ENCODE assay signal across 8 mouse cellular contexts in the genomic region with DNA sequence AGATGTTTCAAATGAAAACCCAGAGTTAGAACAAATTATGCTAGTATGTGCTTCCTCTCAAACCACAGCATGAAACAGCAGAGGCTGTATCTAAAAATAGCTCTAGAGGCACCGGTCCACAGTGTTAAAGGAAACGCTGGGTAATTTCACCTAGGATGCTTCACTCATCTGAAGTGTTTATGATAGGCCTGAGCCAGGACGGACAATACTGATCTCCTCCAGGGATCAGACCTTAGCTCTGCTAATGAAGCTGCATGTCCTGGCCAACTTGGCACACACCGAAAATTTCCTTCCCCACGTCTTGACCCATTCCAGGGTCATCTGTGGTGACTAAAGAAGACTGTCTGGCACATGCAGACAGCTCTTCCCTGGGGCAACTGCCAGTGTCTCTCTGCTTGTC. TPM values are rescaled to one million over a fixed set of nuclear protein-coding genes. Genes with fewer than 3 reads are reported as not detected.
A peak's percentile ranks its signal among the peaks of the same experiment; 100 is the strongest.
DNase-seq lines count a peak whose midpoint lies in the region; ATAC-seq lines count a peak whose summit lies in the region.

No protein-coding gene starts in this region.

- H3K9me3 ChIP-seq in heart, embryonic 10.5 days: no peaks in the 10 kb centered on the region
- H3K9me3 ChIP-seq in stomach, embryonic 16.5 days (replicated peaks; ENCODE audit: control insufficient read depth, low read length): no peaks in the 10 kb centered on the region

- H3K4me1 ChIP-seq in heart, embryonic 10.5 days: peaks cover 5% of the 10 kb centered on the region; the same call in 1 of the 2 replicates
- no peaks in the 10 kb centered on the region for H3K4me1 ChIP-seq in stomach, embryonic 16.5 days (ENCODE audit: control insufficient read depth, insufficient read depth, low read length)

- no peak overlapping the region for H3K4me2 ChIP-seq in stomach, embryonic 16.5 days (ENCODE audit: low read depth, low read length)

- WGBS in heart, embryonic 10.5 days: 35% methylated on average over 5 of the region's 5 CpGs
- WGBS in stomach, embryonic 16.5 days: 54% methylated on average over 5 of the region's 5 CpGs

- peak; percentile 36 for DNase-seq in adrenal gland, adult 2 months
- no peak for DNase-seq in adrenal gland, adult 18-20 months (ENCODE audit: low spot score in 2 of 2)
- DNase-seq in thymus, postnatal 0 days (ENCODE audit: low spot score): peak; percentile 12
- no peak for DNase-seq in thymus, postnatal 36 days
- no peak for DNase-seq in heart, embryonic 10.5 days (ENCODE audit: low spot score)
- DNase-seq in layer of hippocampus, adult 9-11 months: no peak
- DNase-seq in urinary bladder, postnatal 14 days (ENCODE audit: low spot score): no peak

- no peaks in the 10 kb centered on the region for H3K36me3 ChIP-seq in heart, embryonic 10.5 days
- H3K36me3 ChIP-seq in stomach, embryonic 16.5 days (ENCODE audit: control insufficient read depth, insufficient read depth, low read length): no peaks in the 10 kb centered on the region

- 0 out of 2 replicates have a peak, but pooled peaks have one; percentile 21 for ATAC-seq in stomach, embryonic 16.5 days (ENCODE audit: insufficient read depth, low FRiP score)

- no peak overlapping the region for H3K9ac ChIP-seq in stomach, embryonic 16.5 days (ENCODE audit: low read length)

- H3K27ac ChIP-seq in heart, embryonic 10.5 days: peak overlapping the region; percentile 62
- peak overlapping the region; percentile 46; the same call in 1 of the 2 replicates for H3K27ac ChIP-seq in stomach, embryonic 16.5 days (ENCODE audit: low read length)

- H3K27me3 ChIP-seq in heart, embryonic 10.5 days (ENCODE audit: insufficient read depth, poor library complexity, severe bottlenecking): peaks cover 6% of the 10 kb centered on the region; the same call in 1 of the 2 replicates
- no peaks in the 10 kb centered on the region; the same call in 1 of the 2 replicates for H3K27me3 ChIP-seq in stomach, embryonic 16.5 days (ENCODE audit: control insufficient read depth, insufficient read depth, low read length)

- H3K4me3 ChIP-seq in heart, embryonic 10.5 days: 0 out of 2 replicates have a peak overlapping the region, but pooled peaks have one; percentile 1
- no peak overlapping the region for H3K4me3 ChIP-seq in stomach, embryonic 16.5 days (replicated peaks; ENCODE audit: low read length)

RNA-seq across cellular contexts. Expression of gene Ap1s2, which starts 29.4 kb away (rescaled TPM):
- total RNA-seq in adrenal gland, adult 2 months (2021): 10 to 100 TPM; 12.1 to 17.2 TPM
- polyA plus RNA-seq in adrenal gland, adult 2 months (2012; rRNA removed): 4.6 and 5.0 TPM in 2 replicates
- total RNA-seq in adrenal gland, adult 18-20 months (2021): 10 to 100 TPM; 16.5 to 17.4 TPM
- polyA plus RNA-seq in thymus, postnatal 0 days (2015; fragmentation: Nextera tagmentation; extraction: Ambion mirVana): 11.3 and 13.5 TPM in 2 replicates
- polyA plus RNA-seq in heart, embryonic 10.5 days (2016; fragmentation: Nextera tagmentation; extraction: Ambion mirVana): 19.3 and 23.6 TPM in 2 replicates
- 23.3 and 24.1 TPM in 2 replicates for polyA plus RNA-seq in stomach, embryonic 16.5 days (2015; fragmentation: Nextera tagmentation; extraction: Ambion mirVana)

Comparison
In these comparisons a context has a peak if more than half of its experiments do, and no peak if none do; other contexts are left out.
1. DNase-seq: peak in adrenal gland, adult 2 months (single experiment) and thymus, postnatal 0 days (single experiment); none in adrenal gland, adult 18-20 months (0 of 2), thymus, postnatal 36 days (0 of 2), heart, embryonic 10.5 days (single experiment), layer of hippocampus, adult 9-11 months (single experiment) and urinary bladder, postnatal 14 days (single experiment).